Mouse (Mus musculus) embryonic facial prominence, embryonic 11.5 days (tissue): ENCODE data around the gene Col18a1. TPM values are rescaled to one million over a fixed set of nuclear protein-coding genes. Genes with fewer than 3 reads are reported as not detected.

Experiments used
- ATAC-seq: fragments of 200-750 bp; cut with Nextera tagmentation; replicated peaks from 2 replicates; pipeline ENCODE4 v1.8.0; 2017; ENCODE audit warnings: low read depth; ENCODE audit not compliant: insufficient number of reproducible peaks, low FRiP score, low TSS enrichment
- DNase-seq: peaks from one replicate; pipeline ENCODE4 v3.0.0-alpha.2; 2015; ENCODE audit warnings: low spot score
- H3K27ac ChIP-seq: fragments of 300-500 bp; sonication (generic); replicated peaks from 2 replicates; pipeline ENCODE4 v1.5.1; 2014; ENCODE audit warnings: mild to moderate bottlenecking, low read depth, low read length, control low read depth
- H3K27me3 ChIP-seq: fragments of 300-500 bp; sonication (generic); 2 replicates; pipeline ENCODE4 v1.6.1; 2014; ENCODE audit warnings: mild to moderate bottlenecking, low read length, moderate library complexity, mixed read lengths; ENCODE audit not compliant: control insufficient read depth, insufficient read depth
- H3K36me3 ChIP-seq: fragments of 300-500 bp; sonication (generic); replicated peaks from 2 replicates; pipeline ENCODE4 v1.6.1; 2014; ENCODE audit warnings: low read depth, mild to moderate bottlenecking, low read length, moderate library complexity, mixed read lengths; ENCODE audit not compliant: control insufficient read depth, insufficient read depth
- H3K4me1 ChIP-seq: fragments of 300-500 bp; sonication (generic); 2 replicates; pipeline ENCODE4 v1.6.1; 2014; ENCODE audit warnings: low read length, mixed read lengths; ENCODE audit not compliant: control insufficient read depth, insufficient read depth
- H3K4me2 ChIP-seq: fragments of 300-500 bp; sonication (generic); 2 replicates; pipeline ENCODE4 v1.6.1; 2014; ENCODE audit warnings: low read depth, mild to moderate bottlenecking, control low read depth, low read length, moderate library complexity
- H3K4me3 ChIP-seq: fragments of 300-500 bp; sonication (generic); 2 replicates; pipeline ENCODE4 v1.5.1; 2014; ENCODE audit warnings: low read depth, low read length, control low read depth
- H3K9ac ChIP-seq: fragments of 300-500 bp; sonication (generic); replicated peaks from 2 replicates; pipeline ENCODE4 v1.6.1; 2014; ENCODE audit warnings: mild to moderate bottlenecking, control low read depth, low read length
- H3K9me3 ChIP-seq: fragments of 300-500 bp; sonication (generic); replicated peaks from 2 replicates; pipeline ENCODE4 v1.6.1; 2016; ENCODE audit warnings: mild to moderate bottlenecking, low read length, inconsistent platforms, mixed read lengths; ENCODE audit not compliant: control insufficient read depth
- whole genome bisulfite sequencing: fragments of 180-500 bp; shearing (Covaris S2); extraction: QIAGEN DNeasy Blood & Tissue Kit; methylation state at CpG from one replicate; pipeline ENCODE4 v1.1.7; 2014; 5-methylcytosine and 5-hydroxymethylcytosine counted together
- polyA plus RNA-seq: library from polyadenylated mRNA; unstranded; fragments of >200 nt; fragmentation: Nextera tagmentation; extraction: Ambion mirVana; gene quantifications from 2 replicates; pipeline ENCODE4 v1.2.1, GENCODE M21; 2014

The Col18a1 gene
- polyA plus RNA-seq, 1 experiment from 2014 or later = 55.5 TPM

DNA sequence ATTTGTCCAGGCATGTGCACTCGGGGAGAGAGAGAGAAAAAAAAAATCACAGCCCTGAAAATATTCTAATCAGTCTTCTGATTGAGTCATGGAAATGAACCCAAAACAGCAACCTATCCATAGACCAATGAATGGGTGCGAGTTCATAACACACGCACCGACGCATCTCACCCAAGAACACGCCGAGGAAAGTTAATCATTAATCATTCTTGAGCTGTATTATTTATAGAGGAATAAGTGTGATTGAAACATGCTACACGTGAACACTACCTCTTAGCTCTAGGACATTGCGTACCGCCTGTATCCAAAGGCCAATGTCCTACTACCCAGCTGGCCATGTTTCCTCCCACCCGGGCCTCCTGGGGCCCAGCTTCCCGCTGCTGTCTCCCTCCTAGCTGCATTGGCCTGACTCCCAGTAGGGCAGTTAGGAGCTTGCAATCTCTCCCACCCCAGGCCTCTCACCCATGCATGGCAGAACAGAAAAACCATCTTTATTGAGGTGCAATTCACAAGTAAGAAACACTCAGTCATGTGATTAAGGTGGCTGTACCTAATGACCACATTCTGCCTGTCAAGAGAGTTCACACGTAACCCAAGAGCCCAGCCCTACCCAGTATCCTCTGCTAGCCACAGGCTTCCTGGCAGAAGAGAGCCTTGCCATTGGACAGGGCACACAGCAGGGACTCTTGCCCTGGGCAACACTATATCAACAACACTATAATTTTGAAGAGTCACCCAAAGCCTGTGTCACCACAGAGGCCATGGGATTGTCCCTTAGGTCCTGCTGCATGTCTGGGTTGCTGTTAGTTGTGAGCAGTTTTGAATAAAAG, 143.8 kb downstream of the Col18a1 start:
- Histone ChIP-seq H3K9me3 (no peaks in the 10 kb centered on the region), H3K4me2 (no peak overlapping the region), H3K27ac (no peak overlapping the region), H3K4me3 (no peak overlapping the region), H3K9ac (no peak overlapping the region), H3K36me3 (no peaks in the 10 kb centered on the region), H3K4me1 (no peaks in the 10 kb centered on the region), H3K27me3 (no peaks in the 10 kb centered on the region)
- ATAC-seq (no peak), DNase-seq (no peak)
- 87% methylated on average over 13 of the region's 13 CpGs for WGBS

DNA sequence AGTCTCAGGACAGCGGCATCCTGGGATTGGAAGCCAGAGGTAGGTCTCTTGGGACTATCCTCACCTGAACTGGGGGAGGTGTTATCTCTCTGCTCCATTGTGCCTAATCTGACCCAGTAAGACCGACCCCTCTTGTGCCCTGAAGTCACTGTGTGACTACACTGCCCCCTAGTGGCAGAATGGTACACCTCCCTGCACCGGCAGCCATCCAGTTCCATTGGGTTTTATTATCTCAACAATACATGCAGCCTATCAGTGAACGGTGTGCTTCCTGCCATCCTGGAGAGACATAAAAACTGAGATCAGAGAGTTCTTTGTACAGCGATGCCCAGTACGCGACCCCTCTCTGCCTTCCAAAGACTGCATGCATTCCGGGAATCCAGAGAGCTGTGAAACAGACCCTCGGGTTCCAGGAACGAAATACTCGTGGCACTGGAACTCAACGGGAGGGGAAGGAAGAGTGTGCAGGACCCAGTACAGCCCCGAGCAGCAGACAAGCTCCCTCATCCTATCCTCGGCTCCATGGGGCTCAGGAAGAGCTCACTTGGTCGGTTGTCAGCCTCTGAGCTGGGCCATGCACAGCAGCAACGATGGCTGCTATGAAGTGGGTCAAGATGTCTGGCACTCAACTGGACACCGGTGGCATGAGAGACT, 144.8 kb downstream of the Col18a1 start:
- H3K4me1 ChIP-seq = no peaks in the 10 kb centered on the region
- no peaks in the 10 kb centered on the region for H3K36me3 ChIP-seq
- no peak overlapping the region; the same call in 1 of the 2 replicates for H3K4me2 ChIP-seq
- H3K9ac ChIP-seq = no peak overlapping the region; the same call in 1 of the 2 replicates
- no peak overlapping the region for H3K27ac ChIP-seq
- H3K27me3 ChIP-seq = no peaks in the 10 kb centered on the region
- ATAC-seq (peak; percentile 72), DNase-seq (peak; percentile 88)
- no peak overlapping the region for H3K4me3 ChIP-seq
- no peaks in the 10 kb centered on the region for H3K9me3 ChIP-seq
- 34% methylated on average over 17 of the region's 17 CpGs for WGBS

GRCm38 (mm10) chr10:77017662-77018061, 148.7 kb downstream of the Col18a1 start:
- no peak overlapping the region for H3K4me3 ChIP-seq
- no peak overlapping the region for H3K9ac ChIP-seq
- no peaks in the 10 kb centered on the region for H3K36me3 ChIP-seq
- no peak for DNase-seq
- no peaks in the 10 kb centered on the region for H3K9me3 ChIP-seq
- no peaks in the 10 kb centered on the region for H3K4me1 ChIP-seq
- no peak overlapping the region for H3K4me2 ChIP-seq
- ATAC-seq = no peak
- H3K27ac ChIP-seq = no peak overlapping the region
- no peaks in the 10 kb centered on the region for H3K27me3 ChIP-seq
- WGBS = 62% methylated on average over 9 of the region's 9 CpGs

DNA sequence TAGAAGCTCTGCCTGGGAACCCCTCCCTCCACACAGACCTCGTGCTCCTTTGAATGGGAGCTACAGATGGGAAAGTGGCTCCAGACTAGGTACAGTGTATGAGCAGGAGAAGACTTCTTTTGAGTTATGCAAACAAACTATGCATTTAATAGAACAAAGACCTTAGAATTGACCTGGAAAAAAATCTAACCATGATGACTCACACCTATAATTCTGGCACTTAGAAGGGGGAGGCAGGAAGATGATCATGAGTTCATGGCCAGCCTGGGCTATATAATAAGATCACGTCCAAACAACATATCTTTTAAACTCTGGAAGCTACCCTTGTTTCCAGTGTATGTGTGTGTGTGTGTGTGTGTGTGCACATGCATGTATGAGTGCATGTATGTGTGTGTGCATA, 149.3 kb downstream of the Col18a1 start:
- DNase-seq (no peak), ATAC-seq (no peak)
- no peaks in the 10 kb centered on the region for H3K9me3 ChIP-seq
- no peak overlapping the region for H3K4me2 ChIP-seq
- 66% methylated on average over 2 of the region's 2 CpGs for WGBS
- no peak overlapping the region for H3K27ac ChIP-seq
- H3K36me3 ChIP-seq = no peaks in the 10 kb centered on the region
- H3K4me1 ChIP-seq = no peaks in the 10 kb centered on the region
- no peaks in the 10 kb centered on the region for H3K27me3 ChIP-seq
- H3K4me3 ChIP-seq = no peak overlapping the region
- H3K9ac ChIP-seq = no peak overlapping the region

DNA sequence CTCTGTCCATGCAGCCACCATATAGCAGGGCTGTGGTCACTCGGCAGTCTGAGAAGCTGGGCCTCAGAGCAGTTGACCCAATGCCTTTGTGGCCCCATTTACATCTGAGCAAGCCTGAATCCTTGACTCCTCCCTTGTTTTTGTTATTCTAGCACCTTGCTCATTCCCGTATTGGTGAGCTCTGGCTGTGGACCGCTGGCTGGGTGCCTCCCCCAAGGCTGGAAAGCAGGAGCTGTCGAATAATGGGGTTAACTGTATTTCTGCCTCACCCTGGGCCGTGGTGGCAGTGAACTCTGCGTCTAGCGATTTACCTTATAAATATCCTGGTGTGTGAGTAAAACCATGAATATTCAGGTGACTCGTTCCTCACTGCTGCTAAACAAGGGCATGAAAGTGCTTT, 149.8 kb downstream of the Col18a1 start:
- no peaks in the 10 kb centered on the region for H3K4me1 ChIP-seq
- ATAC-seq (no peak), DNase-seq (no peak)
- H3K4me3 ChIP-seq = no peak overlapping the region
- H3K9me3 ChIP-seq = no peaks in the 10 kb centered on the region
- H3K27ac ChIP-seq = no peak overlapping the region
- no peaks in the 10 kb centered on the region for H3K36me3 ChIP-seq
- no peak overlapping the region for H3K4me2 ChIP-seq
- H3K27me3 ChIP-seq = no peaks in the 10 kb centered on the region
- H3K9ac ChIP-seq = no peak overlapping the region
- 49% methylated on average over 8 of the region's 8 CpGs for WGBS

GRCm38 (mm10) chr10:77016080-77016479, 150.3 kb downstream of the Col18a1 start:
- H3K4me2 ChIP-seq = no peak overlapping the region
- no peaks in the 10 kb centered on the region for H3K4me1 ChIP-seq
- DNase-seq (no peak), ATAC-seq (no peak)
- H3K27me3 ChIP-seq = no peaks in the 10 kb centered on the region
- H3K4me3 ChIP-seq = no peak overlapping the region
- H3K36me3 ChIP-seq = no peaks in the 10 kb centered on the region
- 81% methylated on average over 7 of the region's 7 CpGs for WGBS
- H3K27ac ChIP-seq = no peak overlapping the region
- H3K9ac ChIP-seq = no peak overlapping the region
- no peaks in the 10 kb centered on the region for H3K9me3 ChIP-seq

- ATAC-seq = no peak
- Histone ChIP-seq H3K27me3 (no peaks in the 10 kb centered on the region), H3K27ac (no peak overlapping the region), H3K9me3 (no peaks in the 10 kb centered on the region), H3K36me3 (no peaks in the 10 kb centered on the region), H3K4me1 (0 out of 2 replicates have a peak, but pooled peaks cover 5% of the 10 kb centered on the region), H3K4me2 (no peak overlapping the region), H3K4me3 (no peak overlapping the region), H3K9ac (no peak overlapping the region)
- no peak for DNase-seq
- 83% methylated on average over 4 of the region's 4 CpGs for WGBS
Observed at GRCm38 (mm10) chr10:77011681-77012080, 154.7 kb downstream of the Col18a1 start.

- no peak for ATAC-seq
- no peak for DNase-seq
- Histone ChIP-seq H3K27ac (no peak overlapping the region), H3K9ac (no peak overlapping the region), H3K9me3 (no peaks in the 10 kb centered on the region), H3K4me1 (0 out of 2 replicates have a peak, but pooled peaks cover 5% of the 10 kb centered on the region), H3K4me3 (no peak overlapping the region), H3K27me3 (no peaks in the 10 kb centered on the region), H3K4me2 (no peak overlapping the region), H3K36me3 (no peaks in the 10 kb centered on the region)
- WGBS = 74% methylated on average over 3 of the region's 3 CpGs
Observed at GRCm38 (mm10) chr10:77008698-77009097, 157.7 kb downstream of the Col18a1 start.
